Mouse (Mus musculus) lung, embryonic 15.5 days (tissue): ENCODE measurements around the gene Mrgprb4. TPM values are rescaled to one million over a fixed set of nuclear protein-coding genes. Genes with fewer than 3 reads are reported as not detected.

ENCODE experiments used
- ATAC-seq: fragments of 200-750 bp; cut with Nextera tagmentation; 2 replicates; pipeline ENCODE4 v1.8.0; 2017; ENCODE audit warnings: moderate number of reproducible peaks, borderline replicate concordance; ENCODE audit not compliant: low FRiP score, low TSS enrichment; ENCODE audit errors: extremely low read depth
- H3K27ac ChIP-seq: fragments of 300-500 bp; sonication (generic); 2 replicates; pipeline ENCODE4 v1.5.1; 2015; ENCODE audit warnings: moderate library complexity, mild to moderate bottlenecking, inconsistent platforms
- H3K27me3 ChIP-seq: fragments of 300-500 bp; sonication (generic); 2 replicates; pipeline ENCODE4 v1.6.1; 2015; ENCODE audit warnings: inconsistent platforms
- H3K36me3 ChIP-seq: fragments of 300-500 bp; sonication (generic); 2 replicates; pipeline ENCODE4 v1.6.1; 2015; ENCODE audit warnings: inconsistent platforms
- H3K4me1 ChIP-seq: fragments of 300-500 bp; sonication (generic); 2 replicates; pipeline ENCODE4 v1.6.1; 2015; ENCODE audit warnings: inconsistent platforms
- H3K4me2 ChIP-seq: fragments of 300-500 bp; sonication (generic); 2 replicates; pipeline ENCODE4 v1.6.1; 2015; ENCODE audit warnings: inconsistent platforms, mild to moderate bottlenecking, moderate library complexity
- H3K4me3 ChIP-seq: fragments of 300-500 bp; sonication (generic); 2 replicates; pipeline ENCODE4 v1.5.1; 2015; ENCODE audit warnings: mild to moderate bottlenecking, inconsistent platforms
- H3K9ac ChIP-seq: fragments of 300-500 bp; sonication (generic); 2 replicates; pipeline ENCODE4 v1.6.1; 2015; ENCODE audit warnings: inconsistent platforms
- H3K9me3 ChIP-seq: fragments of 300-500 bp; sonication (generic); 2 replicates; pipeline ENCODE4 v1.6.1; 2016; ENCODE audit warnings: inconsistent platforms
- whole genome bisulfite sequencing: fragments of 180-500 bp; shearing (Covaris S2); methylation state at CpG from one replicate; pipeline ENCODE4 v1.1.7; 2015; 5-methylcytosine and 5-hydroxymethylcytosine counted together
- polyA plus RNA-seq: library from polyadenylated mRNA; unstranded; fragments of >200 nt; fragmentation: Nextera tagmentation; extraction: Ambion mirVana; gene quantifications from 2 replicates; pipeline ENCODE4 v1.2.1, GENCODE M21; 2015

The Mrgprb4 gene
- polyA plus RNA-seq: not detected in 2 replicates

- H3K9me3 ChIP-seq: no peaks in the 10 kb centered on the region
- no peaks in the 10 kb centered on the region for H3K27me3 ChIP-seq
- no peaks in the 10 kb centered on the region for H3K4me1 ChIP-seq
- no peak within 1 kb of the TSS for H3K9ac ChIP-seq
- H3K27ac ChIP-seq: no peak within 1 kb of the TSS
- no peak within 1 kb of the TSS for H3K4me2 ChIP-seq
- no peak within 1 kb of the TSS for H3K4me3 ChIP-seq
- WGBS: 82% methylated on average over 3 of the region's 3 CpGs
- no peaks in the 10 kb centered on the region for H3K36me3 ChIP-seq
- no peak for ATAC-seq
Measured at GRCm38 (mm10) chr7:48199188-48199587, at the start of gene Mrgprb4. Mrgprb4 (minus strand) TSS chr7:48199288.

DNA sequence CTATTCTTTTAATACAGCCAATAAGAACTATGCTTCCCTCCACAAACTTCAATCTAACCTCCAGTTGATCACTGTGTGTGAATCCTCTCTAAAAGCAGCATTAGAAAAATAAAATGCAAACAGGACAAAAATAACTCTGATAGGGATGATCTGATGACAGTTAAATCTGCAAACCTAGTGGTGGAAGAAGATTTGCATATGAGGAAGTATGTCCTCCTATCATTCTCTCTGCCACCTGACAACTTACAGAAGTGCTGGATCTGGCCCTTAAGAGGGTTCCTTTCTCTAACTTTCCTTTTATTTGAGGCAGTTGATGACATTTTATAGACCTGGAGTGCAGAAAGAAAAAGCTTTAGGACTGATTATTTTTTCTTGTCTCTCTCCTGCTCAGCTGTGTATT lies 27.0 kb upstream of the Mrgprb4 start:
- Histone ChIP-seq H3K4me3 (no peak overlapping the region), H3K9ac (no peak overlapping the region), H3K4me2 (no peak overlapping the region), H3K27me3 (no peaks in the 10 kb centered on the region), H3K27ac (no peak overlapping the region), H3K36me3 (no peaks in the 10 kb centered on the region), H3K9me3 (no peaks in the 10 kb centered on the region), H3K4me1 (no peaks in the 10 kb centered on the region)
- ATAC-seq: no peak

- H3K36me3 ChIP-seq: no peaks in the 10 kb centered on the region
- 71% methylated on average over 5 of the region's 5 CpGs for WGBS
- H3K4me1 ChIP-seq: no peaks in the 10 kb centered on the region
Measured at GRCm38 (mm10) chr7:48225065-48225464, 26.0 kb upstream of the Mrgprb4 start.

GRCm38 (mm10) chr7:48168919-48169318 lies 30.2 kb downstream of the Mrgprb4 start, which contains the start of gene Mrgprb5:
Mrgprb5 (minus strand) TSS chr7:48169019.
- WGBS: 68% methylated on average over 2 of the region's 2 CpGs
- no peak for ATAC-seq
- H3K27ac ChIP-seq: no peak within 1 kb of the TSS

More at GRCm38 (mm10) chr7:48225065-48225464, 26.0 kb upstream of the Mrgprb4 start:
- Histone ChIP-seq H3K27me3 (no peaks in the 10 kb centered on the region), H3K4me3 (no peak overlapping the region), H3K27ac (no peak overlapping the region), H3K9me3 (no peaks in the 10 kb centered on the region), H3K4me2 (no peak overlapping the region), H3K9ac (no peak overlapping the region)
- ATAC-seq: no peak

DNA sequence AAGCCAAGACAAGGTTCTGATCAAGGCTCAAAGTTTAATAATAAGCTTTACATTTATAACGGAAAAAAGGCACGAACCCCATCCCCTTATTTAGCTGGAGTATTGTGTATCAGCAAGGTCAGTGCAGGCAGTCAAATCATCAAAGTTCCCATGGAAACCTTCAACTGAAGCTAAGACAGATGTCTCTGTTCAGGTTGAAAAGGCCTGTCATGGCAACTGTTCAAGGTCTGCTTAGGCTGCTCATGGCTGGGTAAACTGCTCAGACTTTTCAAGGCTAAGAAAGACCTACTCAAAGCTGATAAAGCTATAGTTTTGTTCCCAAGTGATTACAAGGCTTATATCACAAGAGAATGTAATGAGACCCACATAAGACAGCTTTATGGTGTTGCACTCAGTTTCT lies 31.6 kb downstream of the Mrgprb4 start:
- H3K4me2 ChIP-seq: no peak overlapping the region
- ATAC-seq: no peak
- no peak overlapping the region for H3K9ac ChIP-seq
- no peaks in the 10 kb centered on the region for H3K27me3 ChIP-seq
- H3K9me3 ChIP-seq: no peaks in the 10 kb centered on the region
- H3K36me3 ChIP-seq: no peaks in the 10 kb centered on the region
- no peak overlapping the region for H3K4me3 ChIP-seq
- 86% methylated on average over 2 of the region's 2 CpGs for WGBS
- H3K27ac ChIP-seq: no peak overlapping the region
- H3K4me1 ChIP-seq: no peaks in the 10 kb centered on the region

More at GRCm38 (mm10) chr7:48168919-48169318, 30.2 kb downstream of the Mrgprb4 start, which contains the start of gene Mrgprb5:
- H3K9me3 ChIP-seq: no peaks in the 10 kb centered on the region
- H3K36me3 ChIP-seq: no peaks in the 10 kb centered on the region
- no peak within 1 kb of the TSS for H3K4me2 ChIP-seq
- no peak within 1 kb of the TSS for H3K4me3 ChIP-seq
- H3K9ac ChIP-seq: no peak within 1 kb of the TSS
- no peaks in the 10 kb centered on the region for H3K4me1 ChIP-seq
- no peaks in the 10 kb centered on the region for H3K27me3 ChIP-seq

Other genes with a start within 250 kb of the Mrgprb4 start
- not detected in 2 replicates for gene Mrgpra4, start 217.2 kb downstream of the Mrgprb4 start, polyA plus RNA-seq
- gene Mrgprx1, start 171.7 kb downstream of the Mrgprb4 start, polyA plus RNA-seq: not detected in 2 replicates
- gene Mrgprb5, start 30.3 kb downstream of the Mrgprb4 start, polyA plus RNA-seq: not detected in 2 replicates
- not detected in 2 replicates for gene Mrgprb8, start 189.2 kb upstream of the Mrgprb4 start, polyA plus RNA-seq